Mouse (Mus musculus) spleen, adult 2 months (tissue): Measurements from ENCODE around the gene Polr2a. TPM values are rescaled to one million over a fixed set of nuclear protein-coding genes. Genes with fewer than 3 reads are reported as not detected.

Source experiments
- DNase-seq, 2 experiments: peaks; one replicate each; pipeline versions ENCODE4 v3.0.0 to v3.0.0-alpha.2; 2012 to 2021; ENCODE audit warnings: low spot score in 2 of 2, low read depth in 1 of 2
- H3K27ac ChIP-seq: fragments of 200-500 bp; 2 replicates; pipeline ENCODE4 v1.5.1; 2012; ENCODE audit warnings: low read length, inconsistent platforms; ENCODE audit not compliant: insufficient read depth
- H3K27me3 ChIP-seq: fragments of 200-500 bp; 2 replicates; pipeline ENCODE4 v1.6.1; 2012; ENCODE audit warnings: mild to moderate bottlenecking, moderate library complexity, low read length, inconsistent platforms; ENCODE audit not compliant: control insufficient read depth, insufficient read depth
- H3K36me3 ChIP-seq: fragments of 200-500 bp; 2 replicates; pipeline ENCODE4 v1.6.1; 2012; ENCODE audit warnings: mild to moderate bottlenecking, low read length, inconsistent platforms; ENCODE audit not compliant: control insufficient read depth, insufficient read depth
- H3K4me1 ChIP-seq: fragments of 200-500 bp; 2 replicates; pipeline ENCODE4 v1.6.1; 2011; ENCODE audit warnings: inconsistent platforms; ENCODE audit not compliant: control insufficient read depth, insufficient read depth, insufficient read length
- H3K4me3 ChIP-seq: fragments of 200-500 bp; 2 replicates; pipeline ENCODE4 v1.5.1; 2011; ENCODE audit warnings: mild to moderate bottlenecking, inconsistent platforms; ENCODE audit not compliant: insufficient read depth, insufficient read length; ENCODE audit errors: extremely low read depth
- CTCF ChIP-seq: fragments of 200-500 bp; IDR thresholded peaks from 2 replicates; pipeline ENCODE4 v1.5.1; 2011; ENCODE audit warnings: mild to moderate bottlenecking, inconsistent platforms; ENCODE audit not compliant: insufficient read depth, insufficient read length, insufficient replicate concordance; ENCODE audit errors: extremely low read depth
- POLR2A ChIP-seq: fragments of 200-500 bp; IDR thresholded peaks from 2 replicates; pipeline ENCODE4 v1.6.1; 2011; ENCODE audit warnings: low read depth, low read length, inconsistent platforms
- WGBS: fragments of 180-500 bp; shearing (Covaris S2); methylation state at CpG from one replicate; pipeline ENCODE4 v1.1.7; 2018; 5-methylcytosine and 5-hydroxymethylcytosine counted together
- polyA plus RNA-seq: library from polyadenylated mRNA; depleted of rRNA; stranded (reverse); fragments of >200 nt; gene quantifications from 2 replicates; pipeline ENCODE4 v1.2.3, GENCODE M21; 2012

Gene Polr2a
- polyA plus RNA-seq, 1 experiment = 45.4 TPM

DNA sequence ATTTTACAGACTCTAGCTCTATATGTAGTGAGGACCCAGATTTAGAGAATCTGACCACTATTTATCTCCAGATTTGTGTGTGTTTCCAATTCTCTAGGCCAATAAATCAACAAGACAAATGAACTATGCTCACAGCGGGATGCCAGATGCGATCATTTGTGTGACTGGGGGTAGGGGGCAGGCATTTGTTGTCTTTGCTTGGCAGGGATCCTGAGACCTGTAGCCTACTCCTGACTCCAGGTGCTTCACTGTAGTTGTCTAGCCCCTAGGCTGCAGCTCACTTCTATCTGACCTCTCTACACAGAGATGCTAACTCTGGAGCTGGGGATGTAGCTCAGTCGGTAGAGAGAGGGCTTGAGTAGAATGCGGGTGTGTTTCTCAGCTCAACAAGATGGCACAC is 23.4 kb upstream of the Polr2a start:
- H3K4me3 ChIP-seq = no peak overlapping the region
- H3K27me3 ChIP-seq = no peaks in the 10 kb centered on the region
- WGBS = 84% methylated on average over 4 of the region's 4 CpGs
- peaks cover 8% of the 10 kb centered on the region for H3K4me1 ChIP-seq
- TF ChIP-seq POLR2A (no peak), CTCF (no peak)
- no peak overlapping the region for H3K27ac ChIP-seq
- peaks cover 6% of the 10 kb centered on the region for H3K36me3 ChIP-seq
- DNase-seq = no peak

DNA sequence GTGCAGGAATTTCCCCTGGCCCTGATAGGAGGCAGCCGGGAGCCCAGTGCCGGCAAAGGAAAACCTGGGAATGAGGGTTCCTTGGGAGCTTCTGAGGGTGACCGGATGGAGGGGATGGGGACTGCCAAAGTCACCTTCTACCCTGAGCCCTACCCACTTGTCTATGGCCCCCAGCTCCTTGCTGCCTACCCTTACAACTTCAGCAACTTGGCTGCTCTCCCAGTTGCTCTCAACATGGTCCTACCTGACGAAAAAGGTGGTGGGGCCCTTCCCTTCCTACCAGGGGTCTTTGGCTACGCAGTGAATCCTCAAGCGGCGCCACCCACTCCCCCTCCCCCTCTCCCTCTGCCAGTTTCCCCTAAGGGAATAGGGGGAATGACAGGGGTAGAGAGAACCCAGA is 20.5 kb upstream of the Polr2a start:
- Histone ChIP-seq H3K4me1 (peaks cover 21% of the 10 kb centered on the region), H3K4me3 (no peak overlapping the region), H3K27ac (no peak overlapping the region), H3K27me3 (no peaks in the 10 kb centered on the region), H3K36me3 (peaks cover 15% of the 10 kb centered on the region)
- TF ChIP-seq POLR2A (no peak), CTCF (no peak)
- WGBS = 86% methylated on average over 7 of the region's 7 CpGs
- DNase-seq = no peak

DNA sequence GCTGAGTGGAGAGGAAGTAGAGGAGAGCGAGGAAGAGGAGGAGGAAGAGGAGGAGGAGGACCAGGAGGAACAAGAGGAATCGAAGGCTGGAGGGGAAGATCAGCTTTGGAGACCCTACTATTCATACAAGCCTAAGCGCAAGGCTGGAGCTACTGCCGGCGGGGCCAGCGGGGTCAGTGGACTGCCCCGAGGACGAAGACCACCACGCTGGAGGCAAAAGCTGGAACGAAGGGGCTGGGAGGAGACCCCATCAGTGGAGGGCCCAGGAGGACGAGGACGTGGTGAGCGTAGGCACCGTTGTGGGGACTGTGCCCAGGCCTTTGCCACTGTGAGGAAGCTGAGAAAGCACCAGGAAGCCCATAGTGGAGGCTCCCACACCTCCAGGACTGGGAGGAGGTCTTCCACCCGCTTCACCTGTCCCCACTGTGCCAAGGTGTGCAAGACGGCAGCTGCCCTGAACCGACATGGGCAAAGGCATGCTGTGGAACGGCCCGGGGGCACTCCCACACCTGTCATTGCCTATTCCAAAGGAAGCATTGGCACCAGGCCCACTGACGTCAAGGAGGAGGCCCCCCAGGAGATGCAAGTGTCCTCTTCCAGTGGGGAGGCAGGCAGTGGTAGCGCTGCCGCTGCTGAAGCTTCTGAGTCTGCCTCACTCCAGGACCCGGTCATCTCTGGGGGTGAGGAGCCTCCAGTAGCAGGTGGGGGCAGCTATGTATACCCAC is 20.0 kb upstream of the Polr2a start:
- 79% methylated on average over 23 of the region's 23 CpGs for WGBS
- DNase-seq = no peak
- no peaks in the 10 kb centered on the region for H3K27me3 ChIP-seq
- peaks cover 22% of the 10 kb centered on the region for H3K4me1 ChIP-seq
- H3K27ac ChIP-seq = no peak overlapping the region
- TF ChIP-seq CTCF = no peak
- TF ChIP-seq POLR2A = no peak
- H3K4me3 ChIP-seq = no peak overlapping the region
- H3K36me3 ChIP-seq = peaks cover 15% of the 10 kb centered on the region

DNA sequence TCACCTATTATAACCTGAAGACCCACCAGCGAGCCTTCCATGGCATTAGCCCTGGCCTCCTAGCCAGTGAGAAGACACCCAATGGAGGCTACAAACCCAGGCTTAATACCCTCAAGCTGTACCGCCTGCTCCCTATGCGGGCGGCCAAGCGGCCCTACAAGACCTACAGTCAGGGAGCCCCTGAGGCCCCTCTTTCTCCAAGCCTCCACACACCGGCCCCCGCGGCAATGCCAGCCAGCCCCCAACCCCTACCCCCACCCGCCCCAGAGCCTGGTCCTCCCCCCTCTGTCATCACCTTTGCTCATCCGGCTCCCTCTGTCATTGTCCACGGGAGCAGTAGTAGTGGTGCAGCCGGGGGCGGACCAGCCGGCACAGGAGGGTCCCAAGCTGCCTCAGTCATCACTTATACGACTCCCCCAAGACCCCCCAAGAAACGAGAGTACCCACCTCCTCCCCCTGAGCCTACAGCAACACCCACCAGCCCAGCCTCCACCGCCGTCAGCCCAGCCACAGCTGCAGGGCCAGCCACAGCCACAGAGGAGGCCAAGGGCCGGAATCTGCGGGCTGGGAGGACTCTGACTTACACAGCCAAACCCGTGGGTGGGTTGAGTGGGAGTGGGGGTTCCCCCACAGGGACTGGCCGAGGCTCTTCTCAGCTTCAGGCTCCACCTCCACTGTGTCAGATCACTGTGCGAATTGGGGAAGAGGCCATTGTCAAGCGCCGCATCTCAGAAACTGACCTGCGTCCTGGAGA is 19.2 kb upstream of the Polr2a start:
- Histone ChIP-seq H3K27me3 (no peaks in the 10 kb centered on the region), H3K27ac (no peak overlapping the region), H3K4me3 (no peak overlapping the region), H3K4me1 (peaks cover 22% of the 10 kb centered on the region), H3K36me3 (peaks cover 15% of the 10 kb centered on the region)
- DNase-seq = no peak
- TF ChIP-seq CTCF (no peak), POLR2A (no peak)
- WGBS = 68% methylated on average over 26 of the region's 26 CpGs

DNA sequence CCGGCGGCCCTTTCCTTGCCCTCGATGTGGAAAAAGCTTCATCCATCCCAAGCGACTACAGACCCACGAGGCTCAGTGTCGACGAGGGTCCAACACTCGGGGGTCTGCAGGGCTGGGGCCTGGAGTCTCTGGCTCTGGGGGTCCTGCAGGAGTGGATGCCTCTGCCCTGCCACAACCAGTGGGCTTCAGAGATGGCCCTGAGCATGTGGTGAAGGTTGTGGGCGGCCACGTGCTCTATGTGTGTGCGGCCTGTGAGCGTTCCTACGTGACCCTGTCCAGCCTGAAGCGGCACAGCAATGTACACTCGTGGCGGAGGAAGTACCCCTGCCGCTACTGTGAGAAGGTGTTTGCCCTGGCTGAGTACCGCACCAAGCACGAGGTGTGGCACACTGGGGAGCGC is 18.1 kb upstream of the Polr2a start:
- DNase-seq = no peak
- Histone ChIP-seq H3K36me3 (peaks cover 15% of the 10 kb centered on the region), H3K27me3 (no peaks in the 10 kb centered on the region), H3K27ac (no peak overlapping the region), H3K4me1 (peaks cover 22% of the 10 kb centered on the region), H3K4me3 (no peak overlapping the region)
- 90% methylated on average over 20 of the region's 20 CpGs for WGBS
- no peak for TF ChIP-seq POLR2A
- TF ChIP-seq CTCF = no peak

DNA sequence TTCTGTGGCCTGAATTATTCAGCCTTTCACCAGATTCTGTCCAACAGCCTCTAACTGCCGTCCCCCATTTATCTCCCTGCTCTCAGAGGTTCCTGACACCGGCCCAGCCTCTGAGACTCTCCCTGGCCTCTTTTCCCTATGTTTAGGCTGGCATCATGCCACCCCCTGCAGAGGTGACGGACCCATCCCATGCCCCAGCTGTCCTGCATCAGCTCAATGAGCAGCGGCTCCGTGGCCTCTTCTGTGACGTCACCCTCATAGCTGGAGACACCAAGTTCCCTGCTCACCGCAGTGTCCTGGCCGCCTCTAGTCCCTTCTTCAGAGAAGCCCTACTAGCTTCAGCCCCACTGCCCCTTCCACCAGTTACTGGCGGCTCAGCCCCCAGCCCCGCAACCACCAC is 17.3 kb upstream of the Polr2a start:
- DNase-seq = no peak
- peak overlapping the region; percentile 43; the same call in 1 of the 2 replicates for H3K27ac ChIP-seq
- no peaks in the 10 kb centered on the region for H3K27me3 ChIP-seq
- no peak for TF ChIP-seq CTCF
- H3K4me3 ChIP-seq = no peak overlapping the region
- peaks cover 15% of the 10 kb centered on the region for H3K36me3 ChIP-seq
- 89% methylated on average over 10 of the region's 10 CpGs for WGBS
- H3K4me1 ChIP-seq = peaks cover 22% of the 10 kb centered on the region

DNA sequence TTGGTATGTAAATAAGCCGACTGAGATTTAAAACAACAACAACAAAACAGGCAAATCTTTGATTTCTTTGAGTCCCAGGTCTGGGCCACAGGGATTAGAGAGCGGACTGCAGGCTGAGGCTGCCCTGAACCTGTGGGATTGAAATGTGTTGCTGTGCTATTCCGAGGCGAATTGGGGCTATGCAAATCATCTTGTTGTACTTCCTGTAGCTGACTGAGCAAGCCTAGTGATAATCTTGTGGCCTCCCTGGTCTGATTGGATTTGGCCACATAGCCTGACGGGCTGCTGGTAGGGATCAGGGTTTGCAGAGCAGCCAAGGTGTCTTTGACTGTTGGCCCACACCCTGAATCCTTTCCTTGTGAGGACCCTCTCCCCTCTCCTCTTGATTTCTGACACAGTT is 16.5 kb upstream of the Polr2a start:
- H3K27ac ChIP-seq = peak overlapping the region; percentile 43
- no peaks in the 10 kb centered on the region for H3K27me3 ChIP-seq
- peaks cover 15% of the 10 kb centered on the region for H3K36me3 ChIP-seq
- WGBS = 41% methylated on average over 5 of the region's 5 CpGs
- H3K4me3 ChIP-seq = no peak overlapping the region
- H3K4me1 ChIP-seq = peaks cover 22% of the 10 kb centered on the region
- DNase-seq = no peak
- TF ChIP-seq POLR2A (no peak; the same call in 1 of the 2 replicates), CTCF (no peak)
